Mouse (Mus musculus) lung, embryonic 16.5 days (tissue): ENCODE results near the gene Cd101. TPM values are rescaled to one million over a fixed set of nuclear protein-coding genes. Genes with fewer than 3 reads are reported as not detected.

Source experiments
- ATAC-seq: fragments of 200-750 bp; cut with Nextera tagmentation; 2 replicates; pipeline ENCODE4 v1.8.0; 2017; ENCODE audit warnings: low read depth, mild to moderate bottlenecking, moderate library complexity
- H3K27ac ChIP-seq: fragments of 300-500 bp; sonication (generic); 2 replicates; pipeline ENCODE4 v1.5.1; 2014; ENCODE audit warnings: mild to moderate bottlenecking, control low read depth, low read length
- H3K27me3 ChIP-seq: fragments of 300-500 bp; sonication (generic); 2 replicates; pipeline ENCODE4 v1.6.1; 2014; ENCODE audit warnings: low read depth, low read length, mixed read lengths; ENCODE audit not compliant: control insufficient read depth, insufficient read depth
- H3K36me3 ChIP-seq: fragments of 300-500 bp; sonication (generic); 2 replicates; pipeline ENCODE4 v1.6.1; 2014; ENCODE audit warnings: low read length; ENCODE audit not compliant: control insufficient read depth, insufficient read depth
- H3K4me1 ChIP-seq: fragments of 300-500 bp; sonication (generic); replicated peaks from 2 replicates; pipeline ENCODE4 v1.6.1; 2014; ENCODE audit warnings: low read length, mixed read lengths; ENCODE audit not compliant: control insufficient read depth, insufficient read depth
- H3K4me2 ChIP-seq: fragments of 300-500 bp; sonication (generic); 2 replicates; pipeline ENCODE4 v1.6.1; 2014; ENCODE audit warnings: low read depth, low read length, control low read depth
- H3K4me3 ChIP-seq: fragments of 300-500 bp; sonication (generic); 2 replicates; pipeline ENCODE4 v1.5.1; 2014; ENCODE audit warnings: mild to moderate bottlenecking, low read length, control low read depth
- H3K9ac ChIP-seq: fragments of 300-500 bp; sonication (generic); 2 replicates; pipeline ENCODE4 v1.6.1; 2014; ENCODE audit warnings: low read length, control low read depth
- H3K9me3 ChIP-seq: fragments of 300-500 bp; sonication (generic); 2 replicates; pipeline ENCODE4 v1.6.1; 2016; ENCODE audit warnings: low read length; ENCODE audit not compliant: control insufficient read depth
- WGBS: fragments of 180-500 bp; shearing (Covaris S2); extraction: QIAGEN DNeasy Blood & Tissue Kit; methylation state at CpG from one replicate; pipeline ENCODE4 v1.1.7; 2014; 5-methylcytosine and 5-hydroxymethylcytosine counted together
- polyA plus RNA-seq: library from polyadenylated mRNA; unstranded; fragments of >200 nt; fragmentation: Nextera tagmentation; extraction: Ambion mirVana; gene quantifications from 2 replicates; pipeline ENCODE4 v1.2.1, GENCODE M21; 2015

The Cd101 gene
- polyA plus RNA-seq, 1 experiment from 2014 or later = 0.28 TPM

GRCm38 (mm10) chr3:101070230-101070795 is 41.0 kb upstream of the Cd101 start:
- no peaks in the 10 kb centered on the region for H3K9me3 ChIP-seq
- WGBS = 41% methylated on average over 10 of the region's 10 CpGs
- no peaks in the 10 kb centered on the region for H3K27me3 ChIP-seq
- peak overlapping the region; percentile 61 for H3K27ac ChIP-seq
- no peak overlapping the region for H3K4me3 ChIP-seq
- peaks cover 39% of the 10 kb centered on the region for H3K4me1 ChIP-seq
- no peak overlapping the region for H3K4me2 ChIP-seq
- peak; percentile 85 for ATAC-seq
- no peak overlapping the region for H3K9ac ChIP-seq
- no peaks in the 10 kb centered on the region for H3K36me3 ChIP-seq

- 70% methylated on average over 5 of the region's 5 CpGs for WGBS
- H3K36me3 ChIP-seq = no peaks in the 10 kb centered on the region
- no peak overlapping the region for H3K4me3 ChIP-seq
- H3K27ac ChIP-seq = no peak overlapping the region
- no peaks in the 10 kb centered on the region for H3K9me3 ChIP-seq
- H3K27me3 ChIP-seq = no peaks in the 10 kb centered on the region
- H3K4me1 ChIP-seq = peaks cover 37% of the 10 kb centered on the region
- no peak overlapping the region for H3K9ac ChIP-seq
- H3K4me2 ChIP-seq = no peak overlapping the region
- ATAC-seq = no peak
These were observed 39.3 kb upstream of the Cd101 start for GRCm38 (mm10) chr3:101068701-101069100.

GRCm38 (mm10) chr3:101066175-101066574 is 36.8 kb upstream of the Cd101 start:
- Histone ChIP-seq H3K4me2 (no peak overlapping the region), H3K4me3 (no peak overlapping the region), H3K4me1 (peaks cover 18% of the 10 kb centered on the region), H3K9me3 (no peaks in the 10 kb centered on the region), H3K36me3 (no peaks in the 10 kb centered on the region), H3K27ac (no peak overlapping the region), H3K27me3 (no peaks in the 10 kb centered on the region), H3K9ac (no peak overlapping the region)
- 76% methylated on average over 6 of the region's 6 CpGs for WGBS
- ATAC-seq = no peak

DNA sequence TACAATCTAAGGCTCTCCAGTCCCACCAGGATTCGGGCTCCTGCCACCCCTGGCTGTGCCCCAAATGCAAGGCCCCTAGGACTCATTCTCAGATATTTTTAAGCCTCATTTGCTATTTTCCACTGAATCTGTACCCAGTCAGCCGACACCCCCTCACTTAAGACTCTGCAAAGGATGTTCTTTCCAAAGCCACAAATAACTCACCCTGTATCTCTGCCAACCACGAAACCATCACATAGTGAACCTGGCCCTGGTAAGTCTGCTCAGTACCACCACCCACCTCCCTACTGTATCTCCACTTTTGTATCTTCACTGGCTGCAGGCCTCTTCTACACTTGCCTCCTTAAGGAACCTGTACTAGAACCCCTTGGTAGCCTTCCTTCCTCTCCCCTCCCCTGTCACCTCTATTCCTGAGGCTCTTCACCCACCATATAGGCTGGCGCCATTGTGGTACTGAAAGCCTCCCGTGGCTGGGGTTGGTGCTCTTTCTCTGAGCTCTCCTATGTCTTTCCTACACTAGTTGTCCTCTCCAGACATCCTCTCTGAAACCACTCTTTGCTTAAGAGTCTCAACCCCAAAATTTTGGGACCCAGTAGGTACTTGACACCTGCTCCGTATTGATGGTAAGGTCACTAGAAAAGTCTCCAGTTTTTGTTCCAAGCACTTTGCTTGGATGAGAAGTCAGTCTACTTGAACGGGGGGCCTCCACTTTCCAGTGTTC is 32.7 kb upstream of the Cd101 start:
- no peak for ATAC-seq
- H3K9me3 ChIP-seq = no peaks in the 10 kb centered on the region
- no peak overlapping the region for H3K4me2 ChIP-seq
- no peak overlapping the region for H3K27ac ChIP-seq
- no peak overlapping the region for H3K4me3 ChIP-seq
- 86% methylated on average over 7 of the region's 7 CpGs for WGBS
- no peak overlapping the region for H3K9ac ChIP-seq
- peaks cover 3% of the 10 kb centered on the region for H3K36me3 ChIP-seq
- peaks cover 6% of the 10 kb centered on the region for H3K4me1 ChIP-seq
- no peaks in the 10 kb centered on the region for H3K27me3 ChIP-seq

DNA sequence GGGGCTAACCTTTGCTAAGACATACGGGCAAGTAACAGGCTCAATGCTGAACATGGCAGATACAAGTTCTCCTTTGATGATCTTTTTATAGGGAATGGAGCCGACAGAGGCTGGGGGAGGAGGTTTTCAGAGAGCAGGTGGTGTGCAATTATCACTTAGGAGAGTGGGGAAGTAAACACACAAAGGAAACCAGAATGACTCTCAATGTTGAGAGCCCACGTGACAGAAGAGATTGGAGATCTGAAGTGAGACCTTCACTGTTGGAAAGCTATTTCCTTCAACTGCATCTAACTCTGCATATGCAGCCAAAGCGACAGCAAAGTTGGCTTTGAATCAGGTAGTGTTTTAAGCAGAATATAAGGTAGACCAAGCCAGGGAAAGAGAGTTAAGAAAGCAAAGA is 29.9 kb upstream of the Cd101 start:
- ATAC-seq = peak; percentile 28; the same call in 1 of the 2 replicates
- WGBS = 42% methylated on average over 4 of the region's 4 CpGs
- Histone ChIP-seq H3K4me3 (no peak overlapping the region), H3K27ac (no peak overlapping the region), H3K4me1 (peaks cover 6% of the 10 kb centered on the region), H3K9ac (no peak overlapping the region), H3K4me2 (no peak overlapping the region), H3K27me3 (no peaks in the 10 kb centered on the region), H3K9me3 (no peaks in the 10 kb centered on the region), H3K36me3 (peaks cover 5% of the 10 kb centered on the region)

GRCm38 (mm10) chr3:101058203-101058602 is 28.8 kb upstream of the Cd101 start:
- Histone ChIP-seq H3K9ac (no peak overlapping the region), H3K4me2 (no peak overlapping the region), H3K27ac (no peak overlapping the region), H3K9me3 (no peaks in the 10 kb centered on the region), H3K4me3 (no peak overlapping the region), H3K4me1 (peaks cover 6% of the 10 kb centered on the region), H3K36me3 (peaks cover 5% of the 10 kb centered on the region), H3K27me3 (no peaks in the 10 kb centered on the region)
- no peak for ATAC-seq
- 90% methylated on average over 2 of the region's 2 CpGs for WGBS

- Histone ChIP-seq H3K36me3 (peaks cover 8% of the 10 kb centered on the region), H3K27me3 (no peaks in the 10 kb centered on the region), H3K4me2 (no peak overlapping the region), H3K4me1 (peaks cover 6% of the 10 kb centered on the region), H3K4me3 (no peak overlapping the region), H3K27ac (no peak overlapping the region), H3K9me3 (no peaks in the 10 kb centered on the region), H3K9ac (no peak overlapping the region)
- ATAC-seq = no peak
- WGBS = 72% methylated on average over 8 of the region's 8 CpGs
These were observed 25.9 kb upstream of the Cd101 start for GRCm38 (mm10) chr3:101055216-101055615.

GRCm38 (mm10) chr3:101051601-101052000 is 22.2 kb upstream of the Cd101 start:
- Histone ChIP-seq H3K27ac (no peak overlapping the region), H3K9me3 (no peaks in the 10 kb centered on the region), H3K27me3 (no peaks in the 10 kb centered on the region), H3K36me3 (peaks cover 7% of the 10 kb centered on the region; the same call in 1 of the 2 replicates), H3K4me1 (peaks cover 9% of the 10 kb centered on the region; the same call in 1 of the 2 replicates), H3K4me3 (no peak overlapping the region), H3K4me2 (no peak overlapping the region), H3K9ac (no peak overlapping the region)
- 55% methylated on average over 4 of the region's 4 CpGs for WGBS
- ATAC-seq = no peak

DNA sequence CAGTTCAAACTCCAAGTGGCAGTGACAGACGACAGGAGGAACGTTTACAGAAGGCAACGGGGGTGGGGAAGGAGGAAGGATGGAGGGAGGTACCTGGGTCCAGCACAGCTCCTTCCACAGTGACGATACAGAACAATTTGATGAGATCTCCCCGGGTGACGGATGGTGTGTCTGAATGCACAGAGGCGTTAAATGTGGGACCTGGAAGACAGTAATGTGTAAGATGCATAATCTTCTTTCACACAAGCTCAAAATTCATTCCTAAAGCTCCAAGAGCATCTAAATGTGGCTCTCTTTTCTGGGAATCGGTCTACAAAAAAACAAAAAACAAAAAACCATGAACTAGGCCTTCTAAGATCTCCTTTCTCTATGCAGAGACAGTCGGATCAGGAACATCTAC is 20.6 kb upstream of the Cd101 start:
- Histone ChIP-seq H3K27me3 (no peaks in the 10 kb centered on the region), H3K27ac (no peak overlapping the region), H3K9me3 (no peaks in the 10 kb centered on the region), H3K4me1 (peaks cover 9% of the 10 kb centered on the region; the same call in 1 of the 2 replicates), H3K4me3 (no peak overlapping the region), H3K9ac (no peak overlapping the region), H3K4me2 (no peak overlapping the region), H3K36me3 (peaks cover 7% of the 10 kb centered on the region; the same call in 1 of the 2 replicates)
- ATAC-seq = no peak
- WGBS = 60% methylated on average over 9 of the region's 9 CpGs
